Comparison of ENCODE assay signal across 8 mouse cellular contexts in genomic region chr11:74838441-74838840, GRCm38 (mm10). TPM values are rescaled to one million over a fixed set of nuclear protein-coding genes. Genes with fewer than 3 reads are reported as not detected.
A peak's percentile ranks its signal among the peaks of the same experiment; 100 is the strongest.
DNase-seq lines count a peak whose midpoint lies in the region; ATAC-seq lines count a peak whose summit lies in the region.

No protein-coding gene starts in this region.

- intact Hi-C loops in gastrocnemius, postnatal 14 days (cut with DNase I; ENCODE audit: low total_unique reads) = no loop called here
- intact Hi-C loops in left cerebral cortex, postnatal 14 days (cut with DNase I) = no loop called here

- peak overlapping the region; percentile 94 for H3K27ac ChIP-seq in intestine, embryonic 14.5 days (ENCODE audit: low read depth)

- H3K4me3 ChIP-seq in intestine, embryonic 14.5 days (ENCODE audit: low read depth, low read length) = peak overlapping the region; percentile 54

- H3K27me3 ChIP-seq in intestine, embryonic 14.5 days (replicated peaks; ENCODE audit: control insufficient read depth, insufficient read depth, low read length) = no peaks in the 10 kb centered on the region

- H3K36me3 ChIP-seq in intestine, embryonic 14.5 days (ENCODE audit: control insufficient read depth, insufficient read depth, low read length) = peaks cover 10% of the 10 kb centered on the region

- peak overlapping the region; percentile 51 for H3K9ac ChIP-seq in intestine, embryonic 14.5 days (ENCODE audit: low read length)

- H3K4me1 ChIP-seq in intestine, embryonic 14.5 days (replicated peaks; ENCODE audit: control insufficient read depth, insufficient read depth, low read length) = peaks cover 16% of the 10 kb centered on the region

- peak overlapping the region; percentile 93 for H3K4me2 ChIP-seq in intestine, embryonic 14.5 days (ENCODE audit: low read length)

- WGBS in intestine, embryonic 14.5 days = under 1% methylated on average over 34 of the region's 35 CpGs

- no peaks in the 10 kb centered on the region for H3K9me3 ChIP-seq in intestine, embryonic 14.5 days (ENCODE audit: control insufficient read depth, low read length)

- DNase-seq in adrenal gland, adult 18-20 months (ENCODE audit: low spot score in 2 of 2) = peak; percentile 93 to 97
- peak; percentile 92 for DNase-seq in embryo, embryonic 10.5 days (ENCODE audit: low spot score)
- peak; percentile 95 for DNase-seq in gastrocnemius, postnatal 14 days
- peak; percentile 95 for DNase-seq in intestine, embryonic 14.5 days (ENCODE audit: low spot score)
- DNase-seq in left cerebral cortex, postnatal 14 days (ENCODE audit: low spot score in 2 of 2) = peak; percentile 90 to 91
- peak; percentile 82 to 89 for DNase-seq in right cerebral cortex, postnatal 36 days (ENCODE audit: low spot score in 2 of 2)
- DNase-seq in yolk sac, embryonic 10.5 days (ENCODE audit: low spot score) = peak; percentile 95

- ATAC-seq in intestine, embryonic 14.5 days (replicated peaks; ENCODE audit: low FRiP score, low TSS enrichment, low read depth) = peak; percentile 74
- peak; percentile 55 for ATAC-seq in megakaryocyte-erythroid progenitor cell, adult 5-6 weeks (replicated peaks; ENCODE audit: low FRiP score, low TSS enrichment, poor library complexity, severe bottlenecking)

RNA-seq across cellular contexts. Expression of gene Mnt, which starts 7.7 kb away (rescaled TPM):
- 10 to 100 TPM; 18.3 to 28.9 TPM for total RNA-seq in adrenal gland, adult 18-20 months (2021)
- 1 to 10 TPM; 5.4 to 6.1 TPM for total RNA-seq in gastrocnemius, postnatal 14 days (2021)
- 4.4 and 5.5 TPM in 2 replicates for polyA plus RNA-seq in intestine, embryonic 14.5 days (2014; fragmentation: Nextera tagmentation; extraction: Ambion mirVana)
- total RNA-seq in left cerebral cortex, postnatal 14 days (2021) = 10 to 100 TPM; 31.5 to 32.0 TPM
- 9.1 and 17.1 TPM in 2 replicates for total RNA-seq in megakaryocyte-erythroid progenitor cell, adult 5-6 weeks (2014; fragmentation: Nextera tagmentation)
- 2.6 and 3.6 TPM in 2 replicates for total RNA-seq in megakaryocyte-erythroid progenitor cell, adult 5-6 weeks (2017)

RNA-seq across cellular contexts. Expression of gene Sgsm2, which starts 58.4 kb away (rescaled TPM):
- 10 to 100 TPM; 15.9 to 27.5 TPM for total RNA-seq in adrenal gland, adult 18-20 months (2021)
- 1 to 10 TPM; 2.7 to 3.7 TPM for total RNA-seq in gastrocnemius, postnatal 14 days (2021)
- polyA plus RNA-seq in intestine, embryonic 14.5 days (2014; fragmentation: Nextera tagmentation; extraction: Ambion mirVana) = 6.2 and 6.7 TPM in 2 replicates
- total RNA-seq in left cerebral cortex, postnatal 14 days (2021) = 10 to 100 TPM; 65.9 to 68.4 TPM
- total RNA-seq in megakaryocyte-erythroid progenitor cell, adult 5-6 weeks (2014; fragmentation: Nextera tagmentation) = 8.3 and 10.3 TPM in 2 replicates
- total RNA-seq in megakaryocyte-erythroid progenitor cell, adult 5-6 weeks (2017) = 3.1 and 10.1 TPM in 2 replicates

RNA-seq across cellular contexts. Expression of gene Tsr1, which starts 59.4 kb away (rescaled TPM):
- 10 to 100 TPM; 46.8 to 57.1 TPM for total RNA-seq in adrenal gland, adult 18-20 months (2021)
- 10 to 100 TPM; 20.9 to 25.4 TPM for total RNA-seq in gastrocnemius, postnatal 14 days (2021)
- 64.3 and 65.9 TPM in 2 replicates for polyA plus RNA-seq in intestine, embryonic 14.5 days (2014; fragmentation: Nextera tagmentation; extraction: Ambion mirVana)
- 10 to 100 TPM; 29.6 to 33.0 TPM for total RNA-seq in left cerebral cortex, postnatal 14 days (2021)
- total RNA-seq in megakaryocyte-erythroid progenitor cell, adult 5-6 weeks (2014; fragmentation: Nextera tagmentation) = 80.0 and 80.7 TPM in 2 replicates
- 139 and 154 TPM in 2 replicates for total RNA-seq in megakaryocyte-erythroid progenitor cell, adult 5-6 weeks (2017)

Comparison
In these comparisons a context has a peak if more than half of its experiments do, and no peak if none do; other contexts are left out.
1. Peak in every context shown above with its lines: DNase-seq, ATAC-seq, H3K4me3 ChIP-seq and H3K27ac ChIP-seq.